Mouse (Mus musculus): ENCODE measurements at regions not wholly inside any gene's neighbourhood (a gene's known extent, or its start where the extent isn't known, plus 50 kb on each side); places are given as distances from the start of the nearest gene placed in this dataset.
A peak's percentile ranks its signal among the peaks of the same experiment; 100 is the strongest.

DNA sequence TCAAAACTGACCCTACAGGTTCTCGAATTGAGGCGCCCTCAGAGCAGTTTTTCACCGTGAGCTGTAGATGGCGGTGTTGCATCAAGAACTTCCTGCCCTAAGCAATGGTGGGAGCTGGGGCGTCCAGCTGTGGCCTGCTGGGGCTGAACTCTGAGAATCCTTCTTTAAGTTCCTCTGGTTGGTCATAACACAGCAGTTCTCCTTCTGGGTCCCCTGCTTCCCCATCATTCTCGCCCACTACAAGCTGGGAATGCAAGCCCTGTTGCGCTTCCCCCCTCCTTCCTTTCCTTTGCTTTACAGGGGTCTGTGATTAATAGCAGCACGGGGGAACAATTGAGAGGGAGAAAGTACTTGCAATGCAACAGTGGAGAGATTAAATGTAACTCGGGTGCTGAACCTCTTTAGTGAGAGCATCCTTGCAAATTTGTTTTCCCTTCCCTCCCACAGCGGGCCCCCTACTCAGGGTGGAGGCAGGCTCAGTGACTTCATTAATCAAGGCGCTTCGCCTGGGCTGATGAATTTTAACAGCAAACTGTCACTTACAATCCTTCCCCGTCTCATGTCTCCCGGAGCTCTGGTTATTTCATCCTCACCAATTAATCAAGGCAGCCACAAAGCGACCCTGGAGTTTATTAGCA, 794.3 kb upstream of the Api5 start:
- peak; percentile 28 for DNase-seq
- intact Hi-C loops (cut with DNase I; ENCODE audit: low total_unique reads) = no loop called here

DNA sequence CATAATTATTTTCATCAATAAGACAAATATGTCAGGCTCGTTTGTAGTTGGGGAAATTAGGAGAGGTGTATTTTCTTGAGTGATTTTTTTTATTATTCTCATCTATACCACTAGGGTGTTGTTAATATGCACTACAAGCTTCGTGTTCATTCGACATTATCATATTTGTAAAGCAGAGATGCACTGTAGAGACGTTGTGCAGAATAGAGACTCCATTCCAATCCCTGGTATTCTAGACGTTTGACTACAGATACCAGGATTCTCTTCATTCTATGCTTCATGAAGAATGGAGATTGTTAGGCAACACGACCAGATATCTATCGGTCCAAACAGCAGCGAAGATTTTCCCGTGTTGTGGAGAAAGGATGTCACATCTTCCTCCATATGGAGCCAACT, 793.8 kb upstream of the Api5 start:
- intact Hi-C loops (cut with DNase I; ENCODE audit: low total_unique reads) = no loop called here
- no peak for DNase-seq

- no peak for DNase-seq
- intact Hi-C loops (cut with DNase I; ENCODE audit: low total_unique reads) = no loop called here
Observed at GRCm38 (mm10) chr2:95229386-95229785, 791.5 kb upstream of the Api5 start.

DNA sequence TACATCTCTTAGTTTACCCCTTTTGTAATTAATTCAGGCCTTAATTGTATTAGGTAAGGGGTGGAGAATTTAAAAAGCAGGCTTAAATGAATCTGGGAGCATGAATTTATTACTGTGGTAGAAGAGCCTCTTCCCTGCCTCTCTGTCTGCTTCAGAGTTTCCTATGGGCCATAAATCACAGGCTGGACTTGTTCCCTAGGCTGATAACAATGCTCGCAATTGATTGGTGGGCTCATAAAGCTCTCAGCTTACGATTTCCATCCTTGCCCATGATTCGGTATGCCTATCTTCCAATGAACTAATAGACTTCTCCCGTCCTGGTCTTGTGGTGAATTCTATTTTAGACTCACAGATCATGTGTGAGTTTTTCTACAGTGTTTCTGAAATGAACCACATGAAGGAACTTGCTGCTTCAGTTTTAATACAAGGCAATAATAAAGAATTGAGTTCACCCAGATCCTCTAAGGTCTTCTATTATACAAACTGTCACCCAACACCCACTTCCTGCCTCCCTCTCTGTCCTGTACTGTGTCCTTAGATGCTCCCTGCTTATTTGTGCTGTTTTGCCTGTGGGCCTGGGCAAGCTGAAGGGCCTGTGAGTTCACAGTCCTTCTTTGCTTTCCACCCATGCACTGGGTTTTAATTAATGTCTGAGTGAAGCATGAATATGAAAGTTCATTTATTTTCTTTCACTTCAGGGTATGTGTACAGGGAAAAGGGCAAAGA, 772.4 kb upstream of the Api5 start:
- intact Hi-C loops (cut with DNase I; ENCODE audit: low total_unique reads) = no loop called here
- DNase-seq = no peak
